Mouse (Mus musculus): Measurements from ENCODE around the gene Duox2. TPM values are rescaled to one million over a fixed set of nuclear protein-coding genes. Genes with fewer than 3 reads are reported as not detected.

The Duox2 gene
- polyA plus RNA-seq, 1 experiment from 2014 or later, result not detected

- 7% methylated on average over 27 of the region's 27 CpGs for WGBS (ENCODE audit: missing documents)
- no peak overlapping the region for H3K4me3 ChIP-seq (ENCODE audit: inconsistent target)
Observed at GRCm38 (mm10) chr2:122312722-122313417, 14.6 kb upstream of the Duox2 start.

GRCm38 (mm10) chr2:122311561-122311960 lies 13.3 kb upstream of the Duox2 start:
- 95% methylated on average over 2 of the region's 2 CpGs for WGBS (ENCODE audit: missing documents)
- H3K36me3 ChIP-seq (ENCODE audit: inconsistent target), result no peaks in the 10 kb centered on the region
- H3K79me2 ChIP-seq (ENCODE audit: inconsistent target), result no peaks in the 10 kb centered on the region
- H3K27ac ChIP-seq, result no peak overlapping the region
- no peak overlapping the region for H3K4me3 ChIP-seq (ENCODE audit: inconsistent target)

More at GRCm38 (mm10) chr2:122312722-122313417, 14.6 kb upstream of the Duox2 start:
- H3K27ac ChIP-seq, result no peak overlapping the region
- H3K79me2 ChIP-seq (ENCODE audit: inconsistent target), result no peaks in the 10 kb centered on the region
- H3K36me3 ChIP-seq (ENCODE audit: inconsistent target), result no peaks in the 10 kb centered on the region

DNA sequence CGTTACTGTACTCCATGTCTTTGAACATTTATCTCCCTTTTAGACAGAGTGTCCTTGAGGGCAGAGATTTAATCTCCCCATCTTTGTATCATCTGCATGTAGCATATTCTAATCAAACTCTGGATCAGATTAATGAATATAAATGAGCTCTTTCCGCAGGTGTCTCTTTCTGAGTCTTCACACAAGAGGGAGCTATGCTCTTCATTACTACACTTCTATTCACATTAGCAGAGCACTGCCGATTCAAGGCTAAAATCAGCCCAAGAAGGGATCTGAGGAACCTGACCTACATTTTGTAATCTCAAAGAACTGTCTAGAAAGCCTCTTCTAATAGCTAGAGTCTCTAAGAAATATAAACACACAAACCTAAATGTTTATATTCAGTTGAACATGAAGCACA lies 11.4 kb upstream of the Duox2 start:
- 33% methylated on average over 3 of the region's 3 CpGs for WGBS (ENCODE audit: missing documents)
- H3K4me3 ChIP-seq (ENCODE audit: inconsistent target), result no peak overlapping the region
- H3K36me3 ChIP-seq (ENCODE audit: inconsistent target), result no peaks in the 10 kb centered on the region
- H3K79me2 ChIP-seq (ENCODE audit: inconsistent target), result no peaks in the 10 kb centered on the region
- no peak overlapping the region for H3K27ac ChIP-seq

DNA sequence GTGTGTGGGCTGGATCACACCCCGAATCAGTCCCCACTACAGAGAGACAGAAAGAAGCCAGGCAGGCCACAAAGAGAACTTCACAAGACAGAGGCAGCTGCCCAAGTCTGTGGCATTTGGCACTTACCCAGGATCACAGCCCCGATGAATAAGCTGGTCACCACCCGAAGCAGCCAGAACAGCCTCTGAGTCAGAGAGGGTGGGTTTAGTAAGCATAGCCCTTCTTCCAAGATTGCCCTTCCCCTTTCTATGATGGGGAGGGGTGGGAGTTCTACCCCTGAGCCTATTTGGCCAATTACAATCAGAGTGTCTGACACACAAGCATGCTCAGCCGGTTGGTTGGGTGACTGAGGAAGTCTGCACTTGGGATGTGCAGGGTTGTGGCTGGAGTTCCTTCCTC lies 7.9 kb upstream of the Duox2 start:
- H3K27ac ChIP-seq, result no peak overlapping the region
- H3K79me2 ChIP-seq (ENCODE audit: inconsistent target), result no peaks in the 10 kb centered on the region
- WGBS (ENCODE audit: missing documents), result 0% methylated on average over 4 of the region's 4 CpGs
- H3K4me3 ChIP-seq (ENCODE audit: inconsistent target), result no peak overlapping the region
- H3K36me3 ChIP-seq (ENCODE audit: inconsistent target), result no peaks in the 10 kb centered on the region

DNA sequence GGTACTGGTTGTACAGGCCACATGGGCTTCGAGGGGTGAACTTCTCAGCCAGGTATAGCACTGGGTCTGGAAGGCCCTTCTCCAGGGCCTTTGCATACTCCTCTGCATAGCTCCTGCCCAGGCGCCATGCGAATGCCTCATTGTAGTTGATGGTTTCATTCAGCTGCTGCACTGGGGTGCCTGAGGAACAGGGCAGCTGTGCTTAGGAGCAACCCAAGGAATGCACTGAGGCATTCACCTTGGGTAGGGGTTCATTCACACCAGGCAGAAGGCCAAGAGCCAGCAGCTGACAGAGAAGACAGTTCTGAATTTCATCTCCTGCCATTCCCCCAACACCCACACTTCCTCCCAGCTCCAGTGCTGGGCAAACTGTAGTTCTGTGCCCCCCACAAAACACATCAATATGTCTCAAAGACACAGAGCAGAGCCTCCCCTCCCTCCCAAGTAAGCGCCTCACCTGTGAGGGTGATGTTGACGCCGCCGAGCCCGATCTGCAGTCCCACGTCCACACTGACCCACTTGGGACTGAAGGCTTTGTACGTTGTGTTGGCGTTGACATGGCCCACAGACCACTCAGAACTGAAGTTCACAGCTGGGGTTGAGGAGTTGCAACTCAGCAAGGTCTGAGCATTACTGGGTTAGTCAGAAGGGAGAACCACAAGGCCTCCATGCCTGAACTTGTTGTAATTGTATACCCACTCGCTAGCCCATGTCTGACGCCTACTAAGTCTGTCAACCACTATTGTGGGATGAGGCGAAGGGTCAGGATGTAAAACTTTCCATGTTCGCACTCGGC lies 7.0 kb upstream of the Duox2 start:
- H3K4me3 ChIP-seq (ENCODE audit: inconsistent target), result no peak overlapping the region
- WGBS (ENCODE audit: missing documents), result 91% methylated on average over 16 of the region's 16 CpGs
- no peaks in the 10 kb centered on the region for H3K79me2 ChIP-seq (ENCODE audit: inconsistent target)
- no peaks in the 10 kb centered on the region for H3K36me3 ChIP-seq (ENCODE audit: inconsistent target)
- H3K27ac ChIP-seq, result no peak overlapping the region

- Histone ChIP-seq H3K27ac (no peak overlapping the region), H3K36me3 (ENCODE audit: inconsistent target) (no peaks in the 10 kb centered on the region), H3K79me2 (ENCODE audit: inconsistent target) (no peaks in the 10 kb centered on the region), H3K4me3 (ENCODE audit: inconsistent target) (no peak overlapping the region)
- WGBS (ENCODE audit: missing documents), result 96% methylated on average over 6 of the region's 6 CpGs
Observed at GRCm38 (mm10) chr2:122304544-122304943, 6.3 kb upstream of the Duox2 start.

DNA sequence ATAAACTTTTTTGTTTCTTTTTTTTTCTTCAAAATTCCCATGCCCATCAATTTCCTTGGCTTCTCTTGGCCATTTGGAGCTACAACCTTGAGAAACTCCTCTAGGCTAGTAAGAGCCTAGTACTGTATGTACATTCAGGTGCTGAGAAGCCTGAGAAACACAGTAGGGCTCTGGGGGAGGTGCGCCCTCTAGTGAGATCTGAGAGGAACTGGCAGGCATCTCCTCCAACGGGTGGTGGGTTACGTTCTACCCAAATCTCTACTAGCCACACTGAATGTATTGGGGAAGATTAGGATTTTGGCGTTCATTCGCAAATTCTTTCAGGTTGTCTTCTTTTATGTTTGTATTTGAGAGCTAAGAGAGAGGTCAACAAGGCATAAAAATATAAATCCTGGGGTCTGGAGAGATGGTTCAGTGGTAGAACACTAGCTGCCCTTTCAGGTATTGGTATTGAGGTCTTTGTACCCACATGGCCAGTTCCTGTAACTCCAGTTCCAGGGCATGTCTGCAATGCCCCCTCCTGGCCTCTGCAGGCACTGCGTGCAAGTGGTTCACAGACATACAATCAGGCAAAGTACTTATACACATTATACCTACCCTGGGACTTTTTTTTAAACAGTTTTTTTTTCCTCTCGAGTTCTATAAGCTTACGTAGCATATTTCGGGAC lies 4.5 kb upstream of the Duox2 start:
- no peak overlapping the region for H3K27ac ChIP-seq
- no peaks in the 10 kb centered on the region for H3K79me2 ChIP-seq (ENCODE audit: inconsistent target)
- H3K4me3 ChIP-seq (ENCODE audit: inconsistent target), result no peak overlapping the region
- WGBS (ENCODE audit: missing documents), result 21% methylated on average over 9 of the region's 9 CpGs
- H3K36me3 ChIP-seq (ENCODE audit: inconsistent target), result no peaks in the 10 kb centered on the region

GRCm38 (mm10) chr2:122301921-122302573 lies 3.8 kb upstream of the Duox2 start:
- WGBS (ENCODE audit: missing documents), result 12% methylated on average over 23 of the region's 23 CpGs
- no peak overlapping the region for H3K27ac ChIP-seq
- H3K79me2 ChIP-seq (ENCODE audit: inconsistent target), result no peaks in the 10 kb centered on the region
- H3K36me3 ChIP-seq (ENCODE audit: inconsistent target), result no peaks in the 10 kb centered on the region
- H3K4me3 ChIP-seq (ENCODE audit: inconsistent target), result no peak overlapping the region

- Histone ChIP-seq H3K4me3 (ENCODE audit: inconsistent target) (no peak overlapping the region), H3K36me3 (ENCODE audit: inconsistent target) (no peaks in the 10 kb centered on the region), H3K27ac (no peak overlapping the region), H3K79me2 (ENCODE audit: inconsistent target) (no peaks in the 10 kb centered on the region)
- 3% methylated on average over 48 of the region's 48 CpGs for WGBS (ENCODE audit: missing documents)
Observed at GRCm38 (mm10) chr2:122301081-122301920, 3.1 kb upstream of the Duox2 start.

DNA sequence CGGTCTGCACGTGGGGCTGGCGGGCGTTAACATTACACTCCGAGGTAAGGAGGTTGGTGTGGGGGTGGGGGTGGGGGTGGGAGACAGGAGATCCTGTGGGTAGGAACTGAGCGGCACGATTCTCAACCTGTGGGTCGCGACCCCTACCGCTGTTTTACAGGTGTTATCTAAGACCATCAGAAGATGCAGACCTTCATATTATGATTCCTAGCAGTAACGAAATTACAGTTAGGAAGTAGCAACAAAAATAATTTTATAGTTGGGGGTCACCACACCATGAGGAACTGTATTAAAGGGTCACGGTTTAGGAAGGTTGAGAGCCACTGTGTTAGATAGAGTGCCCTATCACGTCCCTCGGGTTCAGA lies 2.4 kb upstream of the Duox2 start:
- Histone ChIP-seq H3K36me3 (ENCODE audit: inconsistent target) (no peaks in the 10 kb centered on the region), H3K27ac (no peak overlapping the region), H3K79me2 (ENCODE audit: inconsistent target) (no peaks in the 10 kb centered on the region), H3K4me3 (ENCODE audit: inconsistent target) (no peak overlapping the region)
- WGBS (ENCODE audit: missing documents), result 11% methylated on average over 14 of the region's 14 CpGs

DNA sequence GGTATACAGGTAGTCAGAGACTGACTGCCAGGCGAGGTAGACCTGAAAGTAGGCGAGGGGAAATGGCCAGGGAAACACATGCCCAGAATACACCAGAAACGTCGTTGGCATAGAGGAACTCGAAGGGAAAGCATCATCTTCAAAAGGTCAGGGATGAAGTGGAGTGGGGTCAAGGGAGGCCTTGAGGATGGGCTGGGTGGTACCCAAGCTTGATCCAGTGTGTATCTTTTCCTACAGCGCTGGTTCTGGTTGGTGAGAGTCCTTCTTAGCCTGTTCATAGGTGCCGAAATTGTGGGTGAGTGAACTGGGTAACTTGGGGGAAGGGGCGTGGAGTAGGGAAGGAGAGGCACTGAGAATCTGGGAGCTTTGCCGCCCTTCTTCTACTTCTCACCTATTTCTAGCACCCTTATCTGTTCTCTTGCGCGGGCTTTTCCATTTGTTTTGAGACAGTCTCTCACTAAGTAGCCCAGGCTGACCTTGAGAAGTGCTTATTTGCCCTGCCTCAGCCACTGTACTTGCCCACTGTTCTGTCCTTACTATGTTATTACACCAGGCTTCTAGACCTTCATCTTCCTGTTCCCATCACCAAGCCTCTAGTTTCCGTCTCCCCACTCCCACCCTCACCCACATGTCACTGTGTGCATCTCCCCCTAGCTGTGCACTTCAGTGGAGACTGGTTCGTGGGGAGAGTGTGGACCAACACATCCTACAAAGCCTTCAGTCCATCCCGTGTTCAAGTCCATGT lies 1.8 kb upstream of the Duox2 start:
- Histone ChIP-seq H3K79me2 (ENCODE audit: inconsistent target) (no peaks in the 10 kb centered on the region), H3K4me3 (ENCODE audit: inconsistent target) (no peak overlapping the region), H3K36me3 (ENCODE audit: inconsistent target) (no peaks in the 10 kb centered on the region), H3K27ac (no peak overlapping the region)
- WGBS (ENCODE audit: missing documents), result 21% methylated on average over 14 of the region's 14 CpGs

DNA sequence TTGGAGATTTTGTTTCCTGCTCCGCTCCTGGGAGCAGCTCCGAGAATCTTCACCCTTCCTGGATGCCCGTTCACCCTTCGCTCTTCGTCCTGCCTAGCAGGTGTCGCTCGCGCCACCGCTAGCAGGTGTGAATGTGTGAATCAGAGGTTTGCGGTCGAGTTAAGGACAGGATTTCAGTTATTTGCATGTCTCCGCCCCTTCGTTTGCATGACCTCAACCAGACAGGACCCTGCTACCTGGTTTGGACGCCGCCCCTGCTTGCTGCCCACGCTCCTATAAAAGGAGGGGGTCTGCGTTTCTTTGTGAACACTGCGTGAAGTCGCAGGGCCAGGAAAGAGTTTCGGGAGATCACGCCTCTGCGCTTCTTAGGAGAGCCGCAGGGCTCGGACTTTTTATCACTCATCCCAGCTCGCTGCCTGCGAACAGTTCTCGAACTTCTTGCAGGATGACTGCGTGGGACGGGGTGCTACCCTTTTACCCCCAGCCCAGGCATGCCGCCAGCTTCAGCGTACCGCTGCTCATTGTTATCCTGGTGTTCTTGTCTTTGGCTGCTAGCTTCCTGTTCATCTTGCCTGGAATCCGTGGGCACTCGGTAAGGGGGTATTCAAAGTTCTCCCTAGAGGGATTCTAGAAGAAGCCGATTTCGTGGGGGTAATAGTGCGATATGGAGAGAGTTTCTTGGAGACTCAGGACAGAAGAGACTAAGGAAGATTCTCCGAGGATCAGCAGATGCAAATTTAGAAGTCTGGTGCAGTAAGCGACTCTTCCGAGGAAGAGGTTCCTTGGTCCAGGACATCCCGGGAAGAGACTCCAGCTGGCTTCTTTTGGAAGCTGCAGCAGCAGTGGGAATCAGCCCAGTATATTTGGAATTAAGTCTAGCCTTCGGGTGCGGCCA lies 594 bp upstream of the Duox2 start, which contains the start of gene Duoxa2:
Duoxa2 (plus strand) TSS at position 305 of the 895 bp plus-strand sequence.
- Histone ChIP-seq H3K79me2 (ENCODE audit: inconsistent target) (no peaks in the 10 kb centered on the region), H3K27ac (no peak within 1 kb of the TSS), H3K4me3 (ENCODE audit: inconsistent target) (no peak within 1 kb of the TSS), H3K36me3 (ENCODE audit: inconsistent target) (no peaks in the 10 kb centered on the region)
- 5% methylated on average over 43 of the region's 43 CpGs for WGBS (ENCODE audit: missing documents)

All from macrophage (primary cell).